Mouse (Mus musculus) kidney, embryonic 16.5 days (tissue): ENCODE data around the gene Foxo1. TPM values are rescaled to one million over a fixed set of nuclear protein-coding genes. Genes with fewer than 3 reads are reported as not detected.

Experiments
- ATAC-seq: fragments of 200-750 bp; cut with Nextera tagmentation; 2 replicates; pipeline ENCODE4 v1.8.0; 2017; ENCODE audit warnings: moderate TSS enrichment; ENCODE audit not compliant: low FRiP score, low TSS enrichment
- H3K27ac ChIP-seq: fragments of 300-500 bp; sonication (generic); 2 replicates; pipeline ENCODE4 v1.5.1; 2014; ENCODE audit warnings: low read length
- H3K27me3 ChIP-seq: fragments of 300-500 bp; sonication (generic); 2 replicates; pipeline ENCODE4 v1.6.1; 2014; ENCODE audit warnings: low read length, control low read depth, mixed read lengths; ENCODE audit not compliant: insufficient read depth
- H3K36me3 ChIP-seq: fragments of 300-500 bp; sonication (generic); 2 replicates; pipeline ENCODE4 v1.6.1; 2014; ENCODE audit warnings: low read length, control low read depth, mixed read lengths; ENCODE audit not compliant: insufficient read depth
- H3K4me1 ChIP-seq: fragments of 300-500 bp; sonication (generic); 2 replicates; pipeline ENCODE4 v1.6.1; 2014; ENCODE audit warnings: low read length, control low read depth, mixed read lengths; ENCODE audit not compliant: insufficient read depth
- H3K4me2 ChIP-seq: fragments of 300-500 bp; sonication (generic); replicated peaks from 2 replicates; pipeline ENCODE4 v1.6.1; 2014; ENCODE audit warnings: low read depth, low read length
- H3K4me3 ChIP-seq: fragments of 300-500 bp; sonication (generic); 2 replicates; pipeline ENCODE4 v1.5.1; 2014; ENCODE audit warnings: mild to moderate bottlenecking, low read length
- H3K9ac ChIP-seq: fragments of 300-500 bp; sonication (generic); replicated peaks from 2 replicates; pipeline ENCODE4 v1.6.1; 2014; ENCODE audit warnings: low read length
- H3K9me3 ChIP-seq: fragments of 300-500 bp; sonication (generic); 2 replicates; pipeline ENCODE4 v1.6.1; 2016; ENCODE audit warnings: low read length, control low read depth
- WGBS: fragments of 180-500 bp; shearing (Covaris S2); extraction: QIAGEN DNeasy Blood & Tissue Kit; methylation state at CpG from one replicate; pipeline ENCODE4 v1.1.7; 2014; 5-methylcytosine and 5-hydroxymethylcytosine counted together
- polyA plus RNA-seq: library from polyadenylated mRNA; unstranded; fragments of >200 nt; fragmentation: Nextera tagmentation; extraction: Ambion mirVana; gene quantifications from 2 replicates; pipeline ENCODE4 v1.2.1, GENCODE M21; 2015

The Foxo1 gene
- polyA plus RNA-seq, 1 experiment from 2014 or later, result 5.9 TPM

GRCm38 (mm10) chr3:52400284-52401161 is 132.4 kb downstream of the Foxo1 start:
- Histone ChIP-seq H3K27me3 (no peaks in the 10 kb centered on the region), H3K36me3 (no peaks in the 10 kb centered on the region), H3K9ac (peak overlapping the region; percentile 55), H3K4me3 (peak overlapping the region; percentile 38), H3K4me1 (peaks cover 25% of the 10 kb centered on the region), H3K4me2 (peak overlapping the region; percentile 67), H3K9me3 (no peaks in the 10 kb centered on the region), H3K27ac (peak overlapping the region; percentile 16)
- WGBS, result 12% methylated on average over 18 of the region's 19 CpGs
- ATAC-seq, result no peak

- Histone ChIP-seq H3K9me3 (no peaks in the 10 kb centered on the region), H3K4me3 (peak overlapping the region; percentile 38), H3K27me3 (no peaks in the 10 kb centered on the region), H3K36me3 (no peaks in the 10 kb centered on the region), H3K27ac (peak overlapping the region; percentile 16), H3K4me1 (peaks cover 25% of the 10 kb centered on the region), H3K4me2 (peak overlapping the region; percentile 67), H3K9ac (peak overlapping the region; percentile 55)
- peak; percentile 55 for ATAC-seq
- 2% methylated on average over 26 of the region's 26 CpGs for WGBS
These were observed 133.2 kb downstream of the Foxo1 start for GRCm38 (mm10) chr3:52401162-52401928.

Other genes starting within 250 kb of the Foxo1 start
- 6.7 and 8.1 TPM in 2 replicates for gene Maml3, start 163.3 kb upstream of the Foxo1 start, polyA plus RNA-seq